Mouse (Mus musculus) limb, embryonic 14.5 days (tissue): ENCODE results near the gene Myo1d. TPM values are rescaled to one million over a fixed set of nuclear protein-coding genes. Genes with fewer than 3 reads are reported as not detected.

Experiments used
- ATAC-seq: fragments of 200-750 bp; cut with Nextera tagmentation; 2 replicates; pipeline ENCODE4 v1.8.0; 2017; ENCODE audit warnings: low read depth, moderate number of reproducible peaks, moderate TSS enrichment; ENCODE audit not compliant: low FRiP score
- DNase-seq: peaks from one replicate; pipeline ENCODE4 v3.0.0-alpha.2; 2015; ENCODE audit warnings: low spot score
- H3K27ac ChIP-seq: fragments of 300-500 bp; sonication (generic); replicated peaks from 2 replicates; pipeline ENCODE4 v1.5.1; 2014; ENCODE audit warnings: low read depth, mild to moderate bottlenecking, low read length, moderate library complexity, mixed read lengths
- H3K27me3 ChIP-seq: fragments of 300-500 bp; sonication (generic); 2 replicates; pipeline ENCODE4 v1.6.1; 2014; ENCODE audit warnings: low read length, mixed read lengths; ENCODE audit not compliant: control insufficient read depth, insufficient read depth
- H3K36me3 ChIP-seq: fragments of 300-500 bp; sonication (generic); 2 replicates; pipeline ENCODE4 v1.6.1; 2014; ENCODE audit warnings: mild to moderate bottlenecking, low read length, moderate library complexity, mixed read lengths; ENCODE audit not compliant: control insufficient read depth, insufficient read depth
- H3K4me1 ChIP-seq: fragments of 300-500 bp; sonication (generic); 2 replicates; pipeline ENCODE4 v1.6.1; 2014; ENCODE audit warnings: antibody characterized with exemption, low read length, mixed read lengths; ENCODE audit not compliant: control insufficient read depth, insufficient read depth
- H3K4me2 ChIP-seq: fragments of 300-500 bp; sonication (generic); replicated peaks from 2 replicates; pipeline ENCODE4 v1.6.1; 2014; ENCODE audit warnings: low read depth, mild to moderate bottlenecking, low read length, moderate library complexity; ENCODE audit not compliant: severe bottlenecking
- H3K4me3 ChIP-seq: fragments of 300-500 bp; sonication (generic); replicated peaks from 2 replicates; pipeline ENCODE4 v1.5.1; 2014; ENCODE audit warnings: low read length
- H3K9ac ChIP-seq: fragments of 300-500 bp; sonication (generic); 2 replicates; pipeline ENCODE4 v1.6.1; 2014; ENCODE audit warnings: mild to moderate bottlenecking, low read depth, low read length, moderate library complexity; ENCODE audit not compliant: severe bottlenecking
- H3K9me3 ChIP-seq: fragments of 300-500 bp; sonication (generic); 2 replicates; pipeline ENCODE4 v1.6.1; 2016; ENCODE audit warnings: low read length; ENCODE audit not compliant: control insufficient read depth
- POLR2A ChIP-seq: fragments of 200-500 bp; IDR thresholded peaks from 2 replicates; pipeline ENCODE4 v1.8.0; 2012; ENCODE audit warnings: inconsistent platforms, mild to moderate bottlenecking, moderate library complexity, borderline replicate concordance; ENCODE audit not compliant: insufficient read depth, insufficient read length; ENCODE audit errors: extremely low read depth
- WGBS: fragments of 180-500 bp; shearing (Covaris S2); extraction: QIAGEN DNeasy Blood & Tissue Kit; methylation state at CpG from one replicate; pipeline ENCODE4 v1.1.7; 2014; 5-methylcytosine and 5-hydroxymethylcytosine counted together
- polyA plus RNA-seq, 2 experiments: library from polyadenylated mRNA; depleted of rRNA in 1 of 2; stranded (reverse) in 1 of 2; unstranded in 1 of 2; fragments of >200 nt; fragmentation: Nextera tagmentation in 1 of 2; extraction: Ambion mirVana in 1 of 2; gene quantifications; 2 replicates each; pipeline versions ENCODE4 v1.2.1 to v1.2.3; 2012 to 2014

Myo1d gene
- polyA plus RNA-seq, 2 experiments = 6.6 to 8.3 TPM

GRCm38 (mm10) chr11:80564975-80565965 lies 214.6 kb downstream of the Myo1d start:
- Histone ChIP-seq H3K4me1 (no peaks in the 10 kb centered on the region), H3K4me2 (no peak overlapping the region), H3K27me3 (no peaks in the 10 kb centered on the region), H3K9ac (no peak overlapping the region), H3K36me3 (no peaks in the 10 kb centered on the region), H3K27ac (no peak overlapping the region), H3K9me3 (no peaks in the 10 kb centered on the region), H3K4me3 (no peak overlapping the region)
- 67% methylated on average over 7 of the region's 7 CpGs for WGBS
- DNase-seq (no peak), ATAC-seq (no peak)
- TF ChIP-seq POLR2A = no peak

GRCm38 (mm10) chr11:80562479-80562878 lies 217.3 kb downstream of the Myo1d start:
- no peaks in the 10 kb centered on the region for H3K4me1 ChIP-seq
- H3K27me3 ChIP-seq = no peaks in the 10 kb centered on the region
- no peak for ATAC-seq
- no peak overlapping the region for H3K4me3 ChIP-seq
- no peak overlapping the region for H3K27ac ChIP-seq
- no peak overlapping the region for H3K9ac ChIP-seq
- H3K4me2 ChIP-seq = no peak overlapping the region
- no peaks in the 10 kb centered on the region for H3K9me3 ChIP-seq
- DNase-seq = no peak
- no peak for TF ChIP-seq POLR2A
- H3K36me3 ChIP-seq = no peaks in the 10 kb centered on the region
- WGBS = 45% methylated on average over 3 of the region's 3 CpGs

GRCm38 (mm10) chr11:80560770-80561169 lies 219.1 kb downstream of the Myo1d start:
- no peak for TF ChIP-seq POLR2A
- no peaks in the 10 kb centered on the region for H3K4me1 ChIP-seq
- no peak overlapping the region for H3K27ac ChIP-seq
- WGBS = 62% methylated on average over 5 of the region's 5 CpGs
- no peaks in the 10 kb centered on the region for H3K27me3 ChIP-seq
- DNase-seq (no peak), ATAC-seq (no peak)
- no peak overlapping the region for H3K9ac ChIP-seq
- no peaks in the 10 kb centered on the region for H3K36me3 ChIP-seq
- H3K9me3 ChIP-seq = no peaks in the 10 kb centered on the region
- H3K4me2 ChIP-seq = no peak overlapping the region
- no peak overlapping the region for H3K4me3 ChIP-seq

- WGBS = 90% methylated on average over 5 of the region's 5 CpGs
- ATAC-seq = no peak
Measured at GRCm38 (mm10) chr11:80555416-80555815, 224.4 kb downstream of the Myo1d start.

GRCm38 (mm10) chr11:80553046-80553445 lies 226.8 kb downstream of the Myo1d start:
- DNase-seq (no peak), ATAC-seq (no peak)
- no peak overlapping the region for H3K27ac ChIP-seq

More at GRCm38 (mm10) chr11:80555416-80555815, 224.4 kb downstream of the Myo1d start:
- Histone ChIP-seq H3K27ac (no peak overlapping the region), H3K9me3 (no peaks in the 10 kb centered on the region), H3K36me3 (no peaks in the 10 kb centered on the region), H3K4me2 (no peak overlapping the region), H3K4me1 (peaks cover 3% of the 10 kb centered on the region; the same call in 1 of the 2 replicates), H3K9ac (no peak overlapping the region), H3K4me3 (no peak overlapping the region), H3K27me3 (no peaks in the 10 kb centered on the region)
- DNase-seq = no peak
- no peak for TF ChIP-seq POLR2A

More at GRCm38 (mm10) chr11:80553046-80553445, 226.8 kb downstream of the Myo1d start:
- no peak overlapping the region for H3K4me2 ChIP-seq
- H3K4me1 ChIP-seq = peaks cover 5% of the 10 kb centered on the region; the same call in 1 of the 2 replicates
- H3K9ac ChIP-seq = no peak overlapping the region
- no peaks in the 10 kb centered on the region for H3K36me3 ChIP-seq
- WGBS = 75% methylated on average over 11 of the region's 11 CpGs
- H3K27me3 ChIP-seq = no peaks in the 10 kb centered on the region
- H3K9me3 ChIP-seq = no peaks in the 10 kb centered on the region
- TF ChIP-seq POLR2A = no peak
- no peak overlapping the region for H3K4me3 ChIP-seq
